Mouse (Mus musculus): ENCODE results near the gene Tmem160.

The Tmem160 gene

GRCm38 (mm10) chr7:16491759-16492158 is 39.2 kb downstream of the Tmem160 start:
- DNase-seq (ENCODE audit: low read depth, low spot score) = no peak

- DNase-seq (ENCODE audit: low read depth, low spot score) = no peak
These were observed 39.6 kb downstream of the Tmem160 start for GRCm38 (mm10) chr7:16492211-16492610.

GRCm38 (mm10) chr7:16493361-16493760 is 40.8 kb downstream of the Tmem160 start:
- no peak for DNase-seq (ENCODE audit: low read depth, low spot score)

GRCm38 (mm10) chr7:16496260-16496659 is 43.7 kb downstream of the Tmem160 start:
- no peak for DNase-seq (ENCODE audit: low read depth, low spot score)

GRCm38 (mm10) chr7:16499671-16500104 is 47.1 kb downstream of the Tmem160 start:
- no peak for DNase-seq (ENCODE audit: low read depth, low spot score)

- DNase-seq (ENCODE audit: low read depth, low spot score) = no peak
These were observed 49.0 kb downstream of the Tmem160 start for GRCm38 (mm10) chr7:16501571-16501970.

- DNase-seq (ENCODE audit: low read depth, low spot score) = no peak
These were observed 52.1 kb downstream of the Tmem160 start for GRCm38 (mm10) chr7:16504573-16505225.

Data from telencephalon, adult 2 months (tissue).